Comparison of ENCODE assay signal across 14 mouse cellular contexts in the genomic region with DNA sequence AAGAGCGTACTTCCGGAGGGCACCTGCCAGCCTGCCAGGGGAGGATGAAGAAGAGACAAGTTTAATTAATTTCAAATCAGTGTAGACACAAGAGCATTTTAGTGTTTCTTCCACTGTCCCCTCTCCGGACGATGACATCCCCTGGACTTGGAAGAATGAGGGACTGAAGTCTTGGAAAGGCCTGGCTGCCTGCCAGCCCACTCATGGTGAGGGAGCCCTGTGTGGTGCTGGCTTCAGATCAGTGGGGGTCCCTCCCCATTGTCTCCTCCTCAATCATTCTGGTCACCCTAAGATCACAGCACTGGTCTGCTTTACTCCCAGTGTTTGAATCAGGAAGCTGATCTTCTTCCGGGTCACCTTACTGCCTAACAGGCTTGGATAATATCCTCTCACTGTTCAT.
"Had no signal": no experiment of that assay in that cellular context is flagged by ENCODE, and none has a peak within 500 bp of the region (broad histone marks: within the 10 kb centered on the region; RNA-seq: fewer than 3 reads in every experiment).

No protein-coding gene starts in this region.

- H3K4me3 ChIP-seq: left cerebral cortex, adult 2 months; limb, embryonic 12.5 days; liver, embryonic 15.5 days; midbrain, embryonic 15.5 days; neural tube, embryonic 12.5 days had no signal

- H3K27me3 ChIP-seq: limb, embryonic 12.5 days; liver, embryonic 15.5 days; midbrain, embryonic 15.5 days; neural tube, embryonic 12.5 days had no signal

- H3K9ac ChIP-seq: limb, embryonic 12.5 days; liver, embryonic 15.5 days; midbrain, embryonic 15.5 days; neural tube, embryonic 12.5 days had no signal

- H3K36me3 ChIP-seq: limb, embryonic 12.5 days; liver, embryonic 15.5 days; midbrain, embryonic 15.5 days; neural tube, embryonic 12.5 days had no signal

- DNase-seq: kidney, adult 11 months; kidney, postnatal 14 days; liver; lung, postnatal 36 days; right cerebral cortex, postnatal 25 days; thymus, adult 2 months; thymus, postnatal 25 days had no signal

- ATAC-seq: lung, postnatal 0 days; midbrain, embryonic 15.5 days had no signal

- H3K4me2 ChIP-seq: limb, embryonic 12.5 days; midbrain, embryonic 15.5 days; neural tube, embryonic 12.5 days had no signal

- H3K9me3 ChIP-seq: limb, embryonic 12.5 days; liver, embryonic 15.5 days; midbrain, embryonic 15.5 days had no signal

- H3K27ac ChIP-seq: left cerebral cortex, adult 2 months; limb, embryonic 12.5 days; liver, embryonic 15.5 days; midbrain, embryonic 15.5 days; neural tube, embryonic 12.5 days; stomach, postnatal 0 days had no signal
